ENCODE assay signal across 19 mouse cellular contexts in genomic region chr8:44377731-44378130, GRCm38 (mm10).
DNase-seq lines count a peak whose midpoint lies in the region; ATAC-seq and TF ChIP-seq lines count a peak whose summit lies in the region.
"Had no signal": no experiment of that assay in that cellular context is flagged by ENCODE, and none has a peak within 500 bp of the region (broad histone marks: within the 10 kb centered on the region; RNA-seq: fewer than 3 reads in every experiment).

No protein-coding gene starts in this region.

- peaks cover 5% of the 10 kb centered on the region; the same call in 1 of the 2 replicates for H3K4me1 ChIP-seq in heart, embryonic 12.5 days (replicated peaks)
- H3K4me1 ChIP-seq in lung, postnatal 0 days (ENCODE audit: insufficient read depth, low read depth, low read length) = no peaks in the 10 kb centered on the region
- H3K4me1 ChIP-seq: hindbrain, embryonic 10.5 days had no signal

- no peaks in the 10 kb centered on the region for H3K9me3 ChIP-seq in heart, embryonic 12.5 days (replicated peaks)
- H3K9me3 ChIP-seq in lung, postnatal 0 days (ENCODE audit: low read length) = no peaks in the 10 kb centered on the region
- H3K9me3 ChIP-seq: forebrain, embryonic 13.5 days; heart, embryonic 15.5 days; hindbrain, embryonic 10.5 days had no signal

- no peak overlapping the region for H3K27ac ChIP-seq in heart, embryonic 12.5 days (ENCODE audit: poor library complexity, severe bottlenecking)
- no peak overlapping the region for H3K27ac ChIP-seq in lung, postnatal 0 days (ENCODE audit: low read length)
- H3K27ac ChIP-seq: forebrain, embryonic 13.5 days; gastrocnemius, adult 2 months; heart, embryonic 15.5 days; hindbrain, embryonic 10.5 days; hindbrain, embryonic 14.5 days had no signal

- TF ChIP-seq EP300 in lung, postnatal 0 days (IDR thresholded peaks at IDR 0.05) = no peak

- no peaks in the 10 kb centered on the region for H3K27me3 ChIP-seq in heart, embryonic 12.5 days (replicated peaks)
- no peaks in the 10 kb centered on the region for H3K27me3 ChIP-seq in lung, postnatal 0 days (replicated peaks; ENCODE audit: insufficient read depth, low read length)
- H3K27me3 ChIP-seq: CH12.LX; forebrain, embryonic 13.5 days; heart, embryonic 15.5 days had no signal

- no peak for DNase-seq in heart, adult 9 months (ENCODE audit: low spot score in 2 of 2)
- peak; percentile 9 for DNase-seq in lung, postnatal 0 days (ENCODE audit: low spot score)
- DNase-seq in lung, postnatal 10 days = no peak
- peak; percentile 38 for DNase-seq in large intestine, adult 2 months (ENCODE audit: low read depth, low spot score)
- DNase-seq in adrenal gland, postnatal 14 days = no peak
- no peak for DNase-seq in kidney, postnatal 25 days
- DNase-seq: adrenal gland, adult 2 months; adrenal gland, postnatal 36 days; cerebellum, adult 2 months; cerebellum, postnatal 10 days; forebrain, postnatal 0 days; gastrocnemius, adult 2 months; gastrocnemius, postnatal 25 days had no signal

- no peak for TF ChIP-seq CTCF in lung, postnatal 0 days (IDR thresholded peaks at IDR 0.05)

- H3K4me2 ChIP-seq in heart, embryonic 12.5 days = no peak overlapping the region
- H3K4me2 ChIP-seq in lung, postnatal 0 days (replicated peaks; ENCODE audit: low read depth, low read length) = no peak overlapping the region
- H3K4me2 ChIP-seq: forebrain, embryonic 13.5 days; heart, embryonic 15.5 days; hindbrain, embryonic 14.5 days had no signal

- WGBS in heart, embryonic 12.5 days = 53% methylated on average over 3 of the region's 3 CpGs
- WGBS in lung, postnatal 0 days = 42% methylated on average over 3 of the region's 3 CpGs
- 26% methylated on average over 3 of the region's 3 CpGs for WGBS in large intestine, adult 2 months

- H3K4me3 ChIP-seq in heart, embryonic 12.5 days = no peak overlapping the region
- no peak overlapping the region for H3K4me3 ChIP-seq in lung, postnatal 0 days (ENCODE audit: low read depth, low read length)
- H3K4me3 ChIP-seq: forebrain, embryonic 13.5 days; gastrocnemius, adult 2 months; heart, embryonic 15.5 days; hindbrain, embryonic 10.5 days had no signal

- H3K36me3 ChIP-seq in heart, embryonic 12.5 days = no peaks in the 10 kb centered on the region
- H3K36me3 ChIP-seq in lung, postnatal 0 days (ENCODE audit: insufficient read depth, low read length) = no peaks in the 10 kb centered on the region
- H3K36me3 ChIP-seq: heart, embryonic 15.5 days; hindbrain, embryonic 10.5 days had no signal

- peak; percentile 51; the same call in 1 of the 2 replicates for ATAC-seq in heart, embryonic 12.5 days (ENCODE audit: insufficient number of reproducible peaks, low FRiP score)
- ATAC-seq in lung, postnatal 0 days = no peak
- ATAC-seq: forebrain, embryonic 13.5 days; forebrain, postnatal 0 days had no signal

- H3K9ac ChIP-seq in heart, embryonic 12.5 days = no peak overlapping the region
- no peak overlapping the region for H3K9ac ChIP-seq in lung, postnatal 0 days (replicated peaks; ENCODE audit: low read depth)
- H3K9ac ChIP-seq: forebrain, embryonic 13.5 days; forebrain, postnatal 0 days; heart, embryonic 15.5 days; hindbrain, embryonic 14.5 days had no signal

Comparison
In these comparisons a context has a peak if more than half of its experiments do, and no peak if none do; other contexts are left out.
1. DNase-seq: peak in lung, postnatal 0 days (single experiment) and large intestine, adult 2 months (single experiment); none in heart, adult 9 months (0 of 2), lung, postnatal 10 days (single experiment), adrenal gland, postnatal 14 days (single experiment) and kidney, postnatal 25 days (0 of 2).